Mouse (Mus musculus): ENCODE measurements at regions not wholly inside any gene's neighbourhood (a gene's known extent, or its start where the extent isn't known, plus 50 kb on each side); places are given as distances from the start of the nearest gene placed in this dataset.
"Not testable (repeated sequence)": the region's sequence is repeated elsewhere in the genome, so short reads cannot be mapped to it uniquely, and the experiment has no call there.

DNA sequence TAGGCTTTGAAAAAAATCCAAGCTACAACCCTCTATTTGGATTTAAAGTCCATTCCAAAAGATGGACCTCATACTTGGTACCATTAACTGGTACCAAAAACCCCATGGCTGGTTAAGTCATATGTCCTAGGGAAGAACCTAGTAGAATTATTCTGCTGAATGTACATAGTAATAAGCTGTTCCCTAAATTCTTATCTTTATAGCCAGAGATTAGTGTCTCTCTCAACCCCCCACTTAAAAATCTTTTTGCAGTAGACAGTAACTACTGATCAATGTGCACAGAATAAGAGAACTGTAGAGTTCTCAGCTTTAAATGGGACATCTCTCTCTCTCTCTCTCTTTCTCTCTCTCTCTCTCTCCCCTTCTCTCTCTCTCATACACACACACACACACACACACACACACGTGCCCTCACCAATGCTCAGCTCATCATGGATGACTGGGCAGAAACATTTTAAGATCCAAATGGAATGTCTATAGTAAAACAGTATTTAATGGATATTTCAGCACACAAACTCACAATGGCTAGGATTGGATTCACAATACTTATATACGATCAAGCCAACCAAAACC, 640.2 kb upstream of the Slc8a1 start:
- no peak for ATAC-seq (replicated peaks; ENCODE audit: low read depth, poor library complexity, severe bottlenecking)

- no peak for ATAC-seq (replicated peaks; ENCODE audit: low read depth, poor library complexity, severe bottlenecking)
Measured at GRCm38 (mm10) chr17:82377176-82377592, 639.0 kb upstream of the Slc8a1 start.

GRCm38 (mm10) chr17:82367876-82368275, 629.7 kb upstream of the Slc8a1 start:
- no peak for ATAC-seq (replicated peaks; ENCODE audit: low read depth, poor library complexity, severe bottlenecking)

DNA sequence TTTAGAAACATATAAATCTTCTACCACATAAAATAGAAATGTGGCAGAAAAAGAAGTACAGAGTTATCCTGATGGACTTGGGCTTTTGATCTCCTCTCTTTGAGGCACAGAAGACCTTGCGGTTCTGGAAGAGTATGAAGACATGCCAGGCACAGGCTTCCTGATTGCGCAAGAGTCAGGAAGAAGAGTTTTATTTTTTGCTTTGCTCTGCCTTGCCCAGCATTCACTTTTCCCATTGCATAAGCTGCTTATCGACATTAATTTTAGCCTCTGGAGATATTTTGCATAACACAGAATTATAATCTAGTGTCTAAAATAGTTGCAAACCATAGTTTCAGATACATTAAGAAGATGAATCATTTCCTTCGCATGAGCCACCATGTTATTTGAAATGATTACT, 627.8 kb upstream of the Slc8a1 start:
- ATAC-seq (replicated peaks; ENCODE audit: low read depth, poor library complexity, severe bottlenecking): 0 out of 2 replicates have a peak, but pooled peaks have one; percentile 22

DNA sequence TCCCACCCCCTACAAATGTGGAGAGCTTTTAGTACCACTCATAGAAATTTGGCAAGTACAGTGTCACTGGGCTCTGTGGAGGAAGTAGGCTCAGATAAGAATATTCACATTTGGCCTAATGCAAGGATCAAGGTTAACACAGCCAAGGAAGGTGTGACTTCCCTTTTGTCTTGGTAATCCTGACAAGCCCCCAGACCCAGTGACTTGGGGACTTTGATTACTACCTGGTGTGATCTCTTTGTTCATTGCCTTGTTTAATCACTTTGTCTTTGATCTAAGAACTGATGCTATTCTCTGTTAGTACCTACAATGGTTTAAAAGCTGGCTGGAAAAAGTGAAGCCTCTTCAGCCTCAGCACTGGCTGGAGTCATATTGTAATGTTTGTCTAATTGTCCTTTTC, 610.5 kb upstream of the Slc8a1 start:
- ATAC-seq (replicated peaks; ENCODE audit: low read depth, poor library complexity, severe bottlenecking): no peak

DNA sequence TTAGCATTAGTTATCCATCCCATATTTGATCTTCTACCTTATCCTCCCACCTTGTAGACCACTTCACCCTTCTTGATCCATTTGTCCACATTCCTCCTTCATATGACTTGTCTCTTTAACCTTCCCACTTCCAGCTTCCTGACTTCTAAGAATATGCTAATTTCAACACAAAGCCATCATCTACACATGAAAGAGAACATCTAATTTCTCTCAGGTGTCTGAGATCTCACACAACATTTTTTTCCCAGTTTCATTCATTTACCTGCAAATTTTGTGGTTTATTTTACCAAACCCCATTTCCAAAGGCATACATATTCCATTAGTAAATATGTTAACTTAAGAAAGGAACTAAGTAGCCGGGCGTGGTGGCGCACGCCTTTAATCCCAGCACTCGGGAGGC, 593.3 kb upstream of the Slc8a1 start:
- no peak for ATAC-seq (replicated peaks; ENCODE audit: low read depth, poor library complexity, severe bottlenecking)

DNA sequence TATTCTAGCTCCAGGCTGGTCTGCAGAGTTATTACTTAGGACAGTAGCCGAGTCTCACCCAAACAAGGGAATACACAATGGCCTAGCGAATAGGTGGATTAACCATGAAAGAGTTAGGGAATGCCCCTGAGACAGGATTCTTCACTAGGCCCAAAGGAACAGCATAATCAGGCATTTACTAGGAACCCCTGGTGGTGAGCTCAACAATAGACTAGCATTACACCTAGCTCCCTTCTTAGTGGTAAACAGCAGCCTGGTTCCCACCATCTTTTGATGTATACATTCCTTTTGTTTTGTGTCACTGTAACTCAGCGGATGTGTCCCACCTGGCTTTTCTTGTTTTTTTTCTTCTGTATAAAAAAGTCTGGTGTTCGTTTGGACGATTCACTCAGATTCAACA, 574.0 kb upstream of the Slc8a1 start:
- no peak for ATAC-seq (replicated peaks; ENCODE audit: low read depth, poor library complexity, severe bottlenecking)

DNA sequence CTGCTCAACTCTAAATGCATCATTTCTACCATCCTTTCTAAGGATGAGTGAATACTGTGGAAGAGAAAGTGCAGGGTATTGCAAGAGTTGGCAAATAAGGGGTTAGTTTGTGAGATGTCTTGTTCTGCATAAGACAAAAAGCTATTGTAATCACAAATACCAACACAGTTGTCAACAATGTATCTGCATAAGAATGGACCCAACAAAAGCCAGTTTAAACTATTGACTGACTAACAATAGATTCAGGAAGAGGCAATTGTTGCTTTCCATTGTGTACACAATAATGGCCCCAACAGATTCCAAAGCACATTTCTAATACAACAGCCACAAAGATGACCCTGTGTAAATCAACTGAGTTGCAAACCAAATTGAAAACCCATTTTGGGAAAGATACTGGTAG, 568.2 kb upstream of the Slc8a1 start:
- no peak for ATAC-seq (replicated peaks; ENCODE audit: low read depth, poor library complexity, severe bottlenecking)

DNA sequence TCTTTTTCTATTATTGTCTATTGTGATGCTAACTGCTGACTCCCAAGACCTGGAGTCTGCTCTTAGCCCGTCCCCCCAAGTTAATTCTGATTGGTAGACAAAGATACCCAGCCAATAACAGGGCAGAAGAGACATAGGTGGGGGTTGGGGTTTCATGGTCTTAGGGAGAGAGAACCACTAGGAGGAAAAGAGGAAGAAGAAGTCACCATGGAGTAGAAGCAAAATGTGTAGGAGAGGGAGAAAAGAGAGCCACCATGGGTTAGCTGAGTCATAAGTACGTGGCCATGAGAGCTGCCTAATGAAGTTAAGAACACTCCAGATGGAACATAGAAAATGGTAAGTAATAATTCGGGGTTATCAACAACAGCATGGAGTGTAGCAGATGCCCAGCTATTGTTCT, 539.6 kb upstream of the Slc8a1 start:
- ATAC-seq (replicated peaks; ENCODE audit: low read depth, poor library complexity, severe bottlenecking): no peak

- no peak for ATAC-seq (replicated peaks; ENCODE audit: low read depth, poor library complexity, severe bottlenecking)
Measured at GRCm38 (mm10) chr17:82273946-82274345, 535.8 kb upstream of the Slc8a1 start.

DNA sequence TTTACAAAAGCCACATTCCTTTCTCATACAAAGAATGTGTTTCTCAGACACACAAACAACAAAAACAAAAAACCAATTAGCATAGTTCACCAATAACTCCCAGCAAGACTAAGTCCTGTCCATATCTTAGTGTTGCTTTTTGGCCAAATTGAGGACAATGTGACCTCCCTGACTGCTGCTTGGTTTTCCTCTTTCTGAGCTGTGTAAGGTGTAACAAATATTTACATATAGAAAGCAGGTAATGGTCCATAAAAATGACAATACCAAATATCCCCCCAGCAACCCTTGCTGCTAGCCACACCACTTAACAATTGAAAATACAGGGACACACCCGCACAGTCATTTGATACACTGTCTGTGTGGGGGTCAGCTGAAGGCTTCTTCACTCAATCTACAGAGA, 534.7 kb upstream of the Slc8a1 start:
- no peak for ATAC-seq (replicated peaks; ENCODE audit: low read depth, poor library complexity, severe bottlenecking)

DNA sequence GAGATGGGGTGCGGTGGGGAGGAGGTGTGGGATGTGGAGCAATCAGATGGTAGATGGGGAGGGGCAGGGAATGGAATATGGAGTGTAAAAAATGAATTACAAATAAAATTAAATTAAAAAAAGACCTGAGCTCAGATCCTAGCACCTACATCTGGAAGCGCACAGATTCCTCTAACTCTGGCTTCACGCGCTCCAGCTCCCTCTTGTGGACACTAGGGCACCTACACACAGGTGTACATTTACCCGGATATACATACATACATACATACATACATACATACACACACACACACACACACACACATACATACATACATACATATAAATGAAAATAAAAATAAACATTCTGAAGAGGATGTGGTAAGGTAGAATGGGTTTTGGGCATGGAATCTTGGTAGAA, 528.7 kb upstream of the Slc8a1 start:
- ATAC-seq (replicated peaks; ENCODE audit: low read depth, poor library complexity, severe bottlenecking): not testable (repeated sequence)

DNA sequence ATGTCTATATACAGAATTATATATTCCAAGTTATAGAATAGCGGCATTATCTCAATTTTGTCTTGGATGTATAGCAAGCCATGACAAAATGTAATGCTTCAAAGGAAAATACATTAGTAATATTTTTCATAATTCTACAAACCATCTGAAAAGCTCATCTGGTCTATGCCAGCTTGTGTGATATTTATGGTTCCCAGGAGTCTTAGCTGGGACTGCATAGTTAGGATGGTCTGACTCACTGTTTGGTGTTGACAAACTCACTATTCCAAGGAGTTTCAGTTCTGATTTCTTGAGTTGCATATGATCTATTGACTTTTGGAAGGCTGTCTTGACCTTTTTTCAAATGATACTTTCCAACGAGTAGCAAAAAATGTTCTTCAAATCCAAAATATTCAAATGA, 514.2 kb upstream of the Slc8a1 start:
- ATAC-seq (replicated peaks; ENCODE audit: low read depth, poor library complexity, severe bottlenecking): no peak

DNA sequence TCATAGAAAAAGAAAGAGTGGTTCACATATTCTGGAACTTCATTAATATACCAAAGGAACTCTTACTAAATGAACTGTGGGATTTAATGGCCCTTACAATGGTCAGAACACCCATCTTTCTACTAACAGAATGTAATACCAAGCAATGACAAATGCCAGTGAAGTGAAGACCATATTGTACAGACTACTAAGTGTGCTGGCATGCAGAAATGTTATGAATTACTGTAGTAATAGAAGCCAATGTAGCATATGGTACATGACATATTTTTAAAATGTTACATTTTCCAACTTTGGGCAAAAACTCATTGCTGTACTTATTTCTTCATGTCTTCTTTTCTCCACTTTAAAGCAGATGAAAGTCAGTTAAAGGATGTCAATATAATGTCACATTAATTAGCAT, 513.7 kb upstream of the Slc8a1 start:
- ATAC-seq (replicated peaks; ENCODE audit: low read depth, poor library complexity, severe bottlenecking): no peak

GRCm38 (mm10) chr17:82238361-82238760, 500.2 kb upstream of the Slc8a1 start:
- ATAC-seq (replicated peaks; ENCODE audit: low read depth, poor library complexity, severe bottlenecking): no peak

- no peak for ATAC-seq (replicated peaks; ENCODE audit: low read depth, poor library complexity, severe bottlenecking)
Measured at GRCm38 (mm10) chr17:82237456-82237855, 499.3 kb upstream of the Slc8a1 start.

GRCm38 (mm10) chr17:82215728-82216623, 477.8 kb upstream of the Slc8a1 start:
- no peak for ATAC-seq (replicated peaks; ENCODE audit: low read depth, poor library complexity, severe bottlenecking)

- ATAC-seq (replicated peaks; ENCODE audit: low read depth, poor library complexity, severe bottlenecking): no peak
Measured at GRCm38 (mm10) chr17:82199981-82200380, 461.8 kb upstream of the Slc8a1 start.

- ATAC-seq (replicated peaks; ENCODE audit: low read depth, poor library complexity, severe bottlenecking): no peak
Measured at GRCm38 (mm10) chr17:82199031-82199642, 461.0 kb upstream of the Slc8a1 start.

- no peak for ATAC-seq (replicated peaks; ENCODE audit: low read depth, poor library complexity, severe bottlenecking)
Measured at GRCm38 (mm10) chr17:82184261-82184660, 446.1 kb upstream of the Slc8a1 start.

- ATAC-seq (replicated peaks; ENCODE audit: low read depth, poor library complexity, severe bottlenecking): no peak
Measured at GRCm38 (mm10) chr17:82171216-82171615, 433.0 kb upstream of the Slc8a1 start.

Data from common myeloid progenitor, adult 5-6 weeks (primary cell).